Mouse (Mus musculus): ENCODE data around the gene Prkce.
"Not testable (repeated sequence)": the region's sequence is repeated elsewhere in the genome, so short reads cannot be mapped to it uniquely, and the experiment has no call there.

Gene Prkce

DNA sequence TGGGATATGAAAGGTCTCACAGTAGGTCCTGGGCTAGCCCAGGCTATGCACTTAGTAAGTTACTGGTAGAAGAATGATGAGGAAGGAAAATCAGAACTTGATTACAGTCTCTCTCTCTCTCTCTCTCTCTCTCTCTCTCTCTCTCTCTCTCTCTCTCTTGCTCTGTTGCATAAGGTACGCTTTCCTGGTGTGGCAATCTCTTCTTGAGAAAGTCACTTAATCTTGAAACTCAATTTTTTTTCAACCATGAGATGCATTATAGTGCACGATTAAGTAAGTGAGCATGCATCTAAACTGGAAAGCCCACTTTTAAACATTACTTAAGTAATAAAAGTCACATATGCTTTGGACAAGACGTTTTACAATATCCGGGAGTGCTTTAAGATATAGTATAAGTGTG, 285.3 kb downstream of the Prkce start:
- DNase-seq (ENCODE audit: low read depth) = no peak

- no peak for DNase-seq (ENCODE audit: low read depth)
These were observed 286.2 kb downstream of the Prkce start for GRCm38 (mm10) chr17:86453673-86454350.

- DNase-seq (ENCODE audit: low read depth) = no peak
These were observed 286.7 kb downstream of the Prkce start for GRCm38 (mm10) chr17:86454351-86454706.

- DNase-seq (ENCODE audit: low read depth) = no peak
These were observed 288.9 kb downstream of the Prkce start for GRCm38 (mm10) chr17:86456512-86456911.

DNA sequence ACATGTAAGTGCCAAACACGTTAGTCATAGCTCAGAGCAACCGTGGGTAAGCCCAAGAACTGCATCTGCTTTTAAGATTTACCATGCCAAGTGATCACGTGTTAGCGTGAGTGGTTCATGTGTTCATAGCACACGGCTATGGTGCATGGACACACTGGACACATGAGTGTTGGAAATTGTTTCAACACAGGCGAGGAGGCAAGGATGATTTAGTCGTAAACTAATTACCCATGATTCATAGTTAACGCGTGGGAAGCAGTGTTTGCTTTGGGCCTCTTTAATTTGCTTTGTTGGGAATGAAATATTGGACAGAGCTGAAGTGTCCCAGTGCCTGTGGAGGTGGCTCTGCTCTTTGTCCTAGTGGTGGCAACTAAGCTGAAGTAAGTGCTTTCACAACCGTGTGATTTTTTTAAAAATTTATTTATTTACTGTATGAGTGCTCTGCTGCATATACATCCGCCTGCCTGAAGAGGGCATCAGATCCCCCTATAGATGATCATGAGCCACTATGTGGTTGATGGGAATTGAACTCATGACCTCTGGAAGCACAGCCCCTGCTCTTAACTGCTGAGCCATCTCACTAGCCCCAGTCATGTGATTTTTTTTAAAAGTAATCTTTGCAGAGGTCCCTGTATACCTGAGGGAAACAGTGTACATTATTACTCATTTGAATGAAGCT, 290.9 kb downstream of the Prkce start:
- DNase-seq (ENCODE audit: low read depth) = no peak

- no peak for DNase-seq (ENCODE audit: low read depth)
These were observed 293.3 kb downstream of the Prkce start for GRCm38 (mm10) chr17:86460645-86461430.

DNA sequence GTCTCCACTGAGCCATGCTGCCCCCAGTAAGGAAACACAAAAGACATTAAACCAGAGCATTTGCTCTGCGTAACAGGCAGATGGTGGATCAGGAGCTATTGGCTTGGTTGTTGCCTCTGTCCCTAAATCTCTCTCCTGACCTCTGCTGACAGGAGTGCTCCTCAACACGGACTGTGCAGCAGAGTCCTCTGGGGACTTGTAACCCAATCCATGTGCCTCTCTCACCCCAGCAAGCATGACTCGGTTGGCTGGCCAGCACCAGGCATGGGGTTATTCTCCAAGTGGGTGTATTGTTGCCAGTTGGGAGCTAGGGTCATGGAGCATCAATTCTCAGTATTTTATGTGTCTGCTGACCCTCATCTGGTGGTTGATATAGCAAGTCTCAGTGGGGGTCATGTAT, 295.8 kb downstream of the Prkce start:
- DNase-seq (ENCODE audit: low read depth) = no peak

DNA sequence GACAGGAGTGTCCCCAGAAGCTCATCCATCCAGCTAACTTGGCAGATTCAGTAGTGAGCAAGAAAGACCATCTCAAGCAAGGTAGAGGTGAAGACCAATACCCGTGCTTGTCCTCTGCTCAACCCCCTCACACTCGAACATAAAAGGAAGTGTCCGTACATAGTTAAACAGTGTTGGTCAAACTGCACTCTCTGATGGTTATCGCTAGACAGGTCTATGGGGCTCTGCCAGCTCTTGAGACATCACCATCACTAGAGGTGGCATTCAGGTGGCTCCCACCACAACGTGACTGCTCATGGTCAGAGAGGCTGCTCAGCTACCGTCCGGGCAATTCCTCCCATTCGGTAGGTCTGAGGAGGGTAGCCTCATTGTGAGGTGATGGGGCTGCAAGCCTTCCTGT, 296.6 kb downstream of the Prkce start:
- no peak for DNase-seq (ENCODE audit: low read depth)

DNA sequence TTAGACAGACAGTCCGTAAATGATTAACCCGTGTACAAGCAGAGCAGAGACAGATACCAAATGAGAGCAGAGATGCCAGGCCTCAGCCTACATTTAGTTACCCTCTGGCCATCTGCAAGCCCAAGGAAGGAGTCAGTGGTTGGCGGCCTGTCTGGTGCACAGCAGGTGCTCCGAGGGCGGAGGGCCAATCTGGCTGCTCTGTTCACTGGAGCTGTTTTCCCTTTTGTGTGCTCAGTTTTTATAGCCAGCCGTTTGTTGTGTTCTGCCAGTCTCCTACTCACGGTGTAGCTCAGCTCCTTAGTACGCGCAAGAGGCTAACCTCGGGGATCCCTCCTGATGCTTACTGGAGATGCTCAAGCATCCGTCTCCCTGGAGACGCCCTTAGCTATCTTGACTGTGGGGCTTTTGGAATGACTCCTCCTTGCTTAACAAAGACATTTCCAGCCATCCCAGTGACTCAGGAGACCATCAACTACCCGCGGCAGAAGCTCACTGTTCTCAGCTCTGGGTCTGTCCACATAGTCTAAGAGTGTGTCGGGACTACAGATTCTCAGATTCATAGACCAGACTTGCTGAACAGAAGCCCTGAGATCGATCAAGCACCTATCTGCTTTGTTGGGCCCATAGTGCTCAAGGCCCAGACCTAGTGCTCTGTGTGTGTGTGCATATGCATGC, 297.2 kb downstream of the Prkce start:
- no peak for DNase-seq (ENCODE audit: low read depth)

- no peak for DNase-seq (ENCODE audit: low read depth)
These were observed 298.3 kb downstream of the Prkce start for GRCm38 (mm10) chr17:86465865-86466264.

GRCm38 (mm10) chr17:86466412-86466811, 298.8 kb downstream of the Prkce start:
- no peak for DNase-seq (ENCODE audit: low read depth)

- DNase-seq (ENCODE audit: low read depth) = no peak
These were observed 299.3 kb downstream of the Prkce start for GRCm38 (mm10) chr17:86466871-86467270.

GRCm38 (mm10) chr17:86467291-86467898, 299.8 kb downstream of the Prkce start:
- DNase-seq (ENCODE audit: low read depth) = no peak

DNA sequence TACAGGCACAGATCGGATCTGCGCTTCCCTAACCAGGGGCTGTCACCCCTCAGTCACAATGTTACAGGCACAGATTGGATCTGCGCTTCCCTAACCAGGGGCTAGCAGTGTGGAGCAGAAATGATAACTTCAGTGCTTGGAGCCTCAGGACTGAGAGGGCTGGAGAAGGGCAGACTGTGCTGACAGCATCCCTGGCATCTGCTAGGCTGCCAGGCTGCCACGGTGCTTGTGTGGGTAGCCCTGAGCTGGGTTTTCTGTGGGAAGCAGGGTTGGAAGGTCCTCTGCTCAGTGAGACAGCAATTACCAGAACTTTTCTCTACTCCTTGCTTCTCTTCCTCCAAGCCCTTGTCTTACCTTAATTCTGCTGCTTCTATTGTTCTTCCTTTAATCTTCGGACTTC, 300.4 kb downstream of the Prkce start:
- DNase-seq (ENCODE audit: low read depth) = no peak

- no peak for DNase-seq (ENCODE audit: low read depth)
These were observed 302.6 kb downstream of the Prkce start for GRCm38 (mm10) chr17:86470160-86470559.

DNA sequence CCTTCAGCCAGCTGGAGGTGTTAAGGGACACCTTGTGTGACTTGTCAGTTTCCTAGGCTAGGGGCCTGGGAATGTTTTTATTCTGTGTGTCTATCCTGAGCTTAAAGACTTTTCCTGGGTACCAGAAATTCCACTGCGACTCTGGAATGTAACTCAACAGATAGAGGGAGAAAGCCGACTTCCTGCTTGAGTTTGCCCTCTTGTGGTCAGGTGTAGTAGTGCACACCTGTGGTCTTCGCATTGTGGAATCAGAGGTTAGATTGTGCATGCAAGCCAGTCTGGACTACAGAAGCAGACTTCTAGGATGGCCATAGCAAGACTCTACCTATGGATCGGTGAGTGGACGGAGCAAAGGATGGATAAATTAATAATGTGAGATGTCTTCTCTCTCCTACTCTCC, 304.1 kb downstream of the Prkce start:
- no peak for DNase-seq (ENCODE audit: low read depth)

DNA sequence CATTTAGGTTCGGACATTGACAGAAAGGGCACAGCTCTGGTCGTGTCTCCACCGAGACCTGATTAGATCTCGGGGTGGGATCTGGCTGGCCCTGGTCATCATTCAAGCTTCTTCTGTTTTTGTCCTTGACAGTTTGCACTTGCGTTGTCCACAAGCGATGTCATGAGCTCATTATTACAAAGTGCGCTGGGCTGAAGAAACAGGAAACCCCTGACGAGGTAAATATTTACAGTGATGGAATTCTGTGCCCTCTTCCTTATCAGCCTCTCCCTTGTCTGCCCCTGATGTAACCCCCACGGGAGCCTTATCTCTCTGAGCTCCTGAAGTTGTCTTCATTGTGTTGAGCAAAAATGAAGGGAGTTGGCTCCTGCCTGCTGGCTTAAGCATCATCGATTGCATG, 309.1 kb downstream of the Prkce start:
- no peak for DNase-seq (ENCODE audit: low read depth)

GRCm38 (mm10) chr17:86477401-86477800, 309.8 kb downstream of the Prkce start:
- DNase-seq (ENCODE audit: low read depth) = not testable (repeated sequence)

- DNase-seq (ENCODE audit: low read depth) = no peak
These were observed 311.8 kb downstream of the Prkce start for GRCm38 (mm10) chr17:86479406-86479805.

GRCm38 (mm10) chr17:86482675-86483074, 315.1 kb downstream of the Prkce start:
- DNase-seq (ENCODE audit: low read depth) = no peak

DNA sequence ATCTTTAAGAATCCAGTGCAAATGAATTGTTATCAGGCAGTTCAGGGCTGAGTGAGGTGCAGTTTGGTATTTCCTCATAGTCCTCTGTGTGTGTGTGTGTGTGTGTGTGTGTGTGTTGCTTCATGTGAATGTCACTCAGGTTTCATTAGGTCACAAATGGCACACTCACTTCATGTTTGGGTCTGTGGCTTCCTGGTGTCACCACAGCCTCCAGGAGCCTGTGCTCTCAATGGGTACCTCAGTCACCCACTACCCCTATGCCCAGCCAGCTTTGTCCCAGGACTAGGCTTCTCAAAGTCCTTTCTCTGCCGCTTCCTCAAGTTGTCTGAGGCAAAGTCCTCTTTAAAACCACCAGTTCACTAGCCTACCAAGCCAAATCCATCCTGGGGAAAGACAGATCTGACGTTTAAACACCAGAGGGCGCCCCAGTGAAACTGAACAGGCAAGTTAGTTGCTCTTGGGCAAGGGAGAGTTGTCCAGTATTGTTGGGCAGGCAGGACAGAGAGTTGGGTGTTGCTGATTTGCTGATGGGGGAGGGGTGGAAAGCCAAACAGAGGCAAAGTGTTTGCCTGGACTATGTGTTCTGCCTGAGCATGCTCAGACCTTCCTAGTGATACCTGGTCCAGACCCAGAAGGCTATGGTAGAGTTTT, 316.6 kb downstream of the Prkce start:
- DNase-seq (ENCODE audit: low read depth) = peak; percentile 72

DNA sequence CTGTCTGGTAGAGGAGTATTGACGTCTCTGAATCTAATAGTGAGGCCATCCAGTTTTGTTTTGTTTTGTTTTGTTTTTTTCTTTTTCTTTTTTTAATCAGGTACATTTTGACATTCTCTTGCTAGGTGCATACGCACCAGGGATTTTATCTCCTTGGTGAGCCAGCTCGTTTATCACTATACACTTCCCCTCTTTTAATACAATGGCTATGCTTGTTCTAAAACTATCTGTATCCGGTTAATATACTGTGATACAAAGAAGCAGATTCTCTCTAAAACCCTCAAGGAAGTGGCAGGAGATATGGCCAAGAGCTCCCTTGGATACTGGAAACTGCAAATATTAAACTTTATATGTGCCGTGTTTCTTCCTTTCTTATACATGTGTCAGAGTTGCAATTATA, 319.1 kb downstream of the Prkce start:
- no peak for DNase-seq (ENCODE audit: low read depth)
